Mouse (Mus musculus): ENCODE measurements around the gene Hrnr. TPM values are rescaled to one million over a fixed set of nuclear protein-coding genes. Genes with fewer than 3 reads are reported as not detected.

Hrnr gene
- polyA plus RNA-seq, 1 experiment from 2014 or later = not detected

DNA sequence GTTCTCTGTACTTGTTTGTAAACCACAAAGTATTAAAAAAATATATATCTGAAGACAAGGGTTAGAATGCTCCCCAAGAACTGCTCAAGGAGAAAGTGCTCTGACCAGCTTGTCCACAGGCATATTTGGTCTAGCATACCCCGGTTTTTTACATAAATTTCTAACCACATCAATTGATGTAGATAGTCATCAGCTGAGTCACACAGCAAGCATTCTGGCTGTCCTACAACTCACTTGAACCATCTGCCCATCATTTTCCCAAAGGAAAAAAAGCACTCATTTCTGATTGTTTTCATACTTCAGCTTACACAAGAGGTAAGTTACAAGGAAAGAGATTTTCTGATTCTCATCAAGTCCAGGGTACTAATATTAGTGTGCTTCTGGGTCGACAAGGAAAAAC lies 27.3 kb downstream of the Hrnr start:
- Histone ChIP-seq H3K36me3 (ENCODE audit: control insufficient read depth, insufficient read depth, low read length) (no peaks in the 10 kb centered on the region), H3K4me3 (ENCODE audit: low read depth, low read length) (no peak overlapping the region), H3K27ac (ENCODE audit: low read depth, low read length) (no peak overlapping the region), H3K9ac (replicated peaks; ENCODE audit: low read depth, low read length) (no peak overlapping the region), H3K4me1 (ENCODE audit: control insufficient read depth, insufficient read depth, low read length) (no peaks in the 10 kb centered on the region), H3K4me2 (ENCODE audit: low read depth, low read length) (no peak overlapping the region), H3K27me3 (ENCODE audit: control insufficient read depth, insufficient read depth, low read length) (no peaks in the 10 kb centered on the region), H3K9me3 (ENCODE audit: control insufficient read depth, low read length) (no peaks in the 10 kb centered on the region)
- no peak for ATAC-seq (ENCODE audit: low read depth)
- 84% methylated on average over 2 of the region's 2 CpGs for WGBS

- H3K27ac ChIP-seq (ENCODE audit: low read depth, low read length) = no peak overlapping the region
- no peaks in the 10 kb centered on the region for H3K27me3 ChIP-seq (ENCODE audit: control insufficient read depth, insufficient read depth, low read length)
- 0 out of 2 replicates have a peak, but pooled peaks have one; percentile 28 for ATAC-seq (ENCODE audit: low read depth)
These were observed 40.5 kb downstream of the Hrnr start for GRCm38 (mm10) chr3:93360045-93360444.

GRCm38 (mm10) chr3:93361933-93362574 lies 42.5 kb downstream of the Hrnr start:
- Histone ChIP-seq H3K9ac (replicated peaks; ENCODE audit: low read depth, low read length) (0 out of 2 replicates have a peak overlapping the region, but pooled peaks have one; percentile 17), H3K4me2 (ENCODE audit: low read depth, low read length) (peak overlapping the region; percentile 30; the same call in 1 of the 2 replicates), H3K27me3 (ENCODE audit: control insufficient read depth, insufficient read depth, low read length) (no peaks in the 10 kb centered on the region), H3K4me3 (ENCODE audit: low read depth, low read length) (no peak overlapping the region), H3K27ac (ENCODE audit: low read depth, low read length) (no peak overlapping the region), H3K4me1 (ENCODE audit: control insufficient read depth, insufficient read depth, low read length) (no peaks in the 10 kb centered on the region), H3K36me3 (ENCODE audit: control insufficient read depth, insufficient read depth, low read length) (no peaks in the 10 kb centered on the region), H3K9me3 (ENCODE audit: control insufficient read depth, low read length) (no peaks in the 10 kb centered on the region)
- ATAC-seq (ENCODE audit: low read depth) = peak; percentile 93
- 12% methylated on average over 10 of the region's 10 CpGs for WGBS

More at GRCm38 (mm10) chr3:93360045-93360444, 40.5 kb downstream of the Hrnr start:
- Histone ChIP-seq H3K9me3 (ENCODE audit: control insufficient read depth, low read length) (no peaks in the 10 kb centered on the region), H3K4me2 (ENCODE audit: low read depth, low read length) (no peak overlapping the region), H3K4me3 (ENCODE audit: low read depth, low read length) (no peak overlapping the region), H3K9ac (replicated peaks; ENCODE audit: low read depth, low read length) (no peak overlapping the region), H3K4me1 (ENCODE audit: control insufficient read depth, insufficient read depth, low read length) (no peaks in the 10 kb centered on the region), H3K36me3 (ENCODE audit: control insufficient read depth, insufficient read depth, low read length) (no peaks in the 10 kb centered on the region)
- 19% methylated on average over 7 of the region's 7 CpGs for WGBS

DNA sequence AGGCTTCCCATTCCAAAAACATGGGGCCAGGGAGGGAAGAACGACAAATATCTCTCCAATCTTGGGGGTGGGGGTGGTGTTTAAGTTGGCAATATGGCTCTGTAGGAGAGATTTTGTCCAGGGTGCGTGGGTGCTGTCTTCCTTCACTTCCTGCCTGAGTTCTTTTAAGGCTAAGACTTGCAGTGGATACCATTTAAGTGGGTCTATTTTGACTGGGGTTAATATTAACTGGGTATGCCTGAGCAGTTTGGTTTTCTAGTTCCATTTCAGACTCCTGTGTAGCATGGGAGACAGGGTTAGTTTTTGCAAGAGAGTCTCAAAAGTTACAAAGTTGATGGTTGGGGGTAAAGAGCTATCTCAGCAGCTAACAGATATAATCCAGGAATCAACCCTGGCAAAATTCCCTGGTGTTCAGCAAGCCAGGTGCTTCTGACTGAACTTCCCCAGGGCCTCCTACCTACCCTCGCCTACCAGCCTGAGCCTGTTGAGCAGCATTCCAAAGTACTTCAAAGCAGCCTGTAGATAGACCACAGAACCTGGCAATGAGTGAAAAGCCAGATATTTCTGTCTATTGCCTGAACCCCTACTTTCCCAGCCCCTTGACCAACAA lies 47.5 kb downstream of the Hrnr start:
- 71% methylated on average over 3 of the region's 3 CpGs for WGBS
- ATAC-seq (ENCODE audit: low read depth) = no peak
- no peak overlapping the region for H3K4me3 ChIP-seq (ENCODE audit: low read depth, low read length)
- no peaks in the 10 kb centered on the region for H3K36me3 ChIP-seq (ENCODE audit: control insufficient read depth, insufficient read depth, low read length)
- no peaks in the 10 kb centered on the region for H3K4me1 ChIP-seq (ENCODE audit: control insufficient read depth, insufficient read depth, low read length)
- H3K9me3 ChIP-seq (ENCODE audit: control insufficient read depth, low read length) = no peaks in the 10 kb centered on the region
- no peak overlapping the region for H3K4me2 ChIP-seq (ENCODE audit: low read depth, low read length)
- H3K27ac ChIP-seq (ENCODE audit: low read depth, low read length) = no peak overlapping the region
- no peaks in the 10 kb centered on the region for H3K27me3 ChIP-seq (ENCODE audit: control insufficient read depth, insufficient read depth, low read length)
- no peak overlapping the region for H3K9ac ChIP-seq (replicated peaks; ENCODE audit: low read depth, low read length)

DNA sequence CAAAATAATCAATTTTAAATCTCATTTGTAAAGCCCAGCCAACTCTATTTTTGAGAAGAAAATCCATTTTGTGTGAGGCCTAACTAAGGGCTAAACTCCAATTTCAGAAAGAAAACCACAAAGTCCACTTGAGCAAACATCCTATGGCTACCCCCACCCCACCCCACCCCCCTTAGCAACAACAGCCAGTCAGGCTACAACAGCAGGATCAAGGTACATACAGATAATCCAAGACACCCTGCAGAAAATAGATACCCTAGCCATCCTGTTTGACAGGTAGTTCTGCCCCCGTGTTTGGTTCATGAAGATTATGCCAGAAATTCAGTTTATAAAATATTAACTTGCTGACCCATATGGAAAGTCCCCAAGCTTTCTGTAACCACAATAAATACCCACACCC lies 48.6 kb downstream of the Hrnr start:
- ATAC-seq (ENCODE audit: low read depth) = no peak
- no peak overlapping the region for H3K27ac ChIP-seq (ENCODE audit: low read depth, low read length)
- no peaks in the 10 kb centered on the region for H3K27me3 ChIP-seq (ENCODE audit: control insufficient read depth, insufficient read depth, low read length)
- no peaks in the 10 kb centered on the region for H3K9me3 ChIP-seq (ENCODE audit: control insufficient read depth, low read length)
- H3K36me3 ChIP-seq (ENCODE audit: control insufficient read depth, insufficient read depth, low read length) = no peaks in the 10 kb centered on the region
- 94% methylated on average over 1 of the region's 1 CpGs for WGBS
- H3K4me3 ChIP-seq (ENCODE audit: low read depth, low read length) = no peak overlapping the region
- H3K4me1 ChIP-seq (ENCODE audit: control insufficient read depth, insufficient read depth, low read length) = no peaks in the 10 kb centered on the region
- no peak overlapping the region for H3K9ac ChIP-seq (replicated peaks; ENCODE audit: low read depth, low read length)
- no peak overlapping the region for H3K4me2 ChIP-seq (ENCODE audit: low read depth, low read length)

DNA sequence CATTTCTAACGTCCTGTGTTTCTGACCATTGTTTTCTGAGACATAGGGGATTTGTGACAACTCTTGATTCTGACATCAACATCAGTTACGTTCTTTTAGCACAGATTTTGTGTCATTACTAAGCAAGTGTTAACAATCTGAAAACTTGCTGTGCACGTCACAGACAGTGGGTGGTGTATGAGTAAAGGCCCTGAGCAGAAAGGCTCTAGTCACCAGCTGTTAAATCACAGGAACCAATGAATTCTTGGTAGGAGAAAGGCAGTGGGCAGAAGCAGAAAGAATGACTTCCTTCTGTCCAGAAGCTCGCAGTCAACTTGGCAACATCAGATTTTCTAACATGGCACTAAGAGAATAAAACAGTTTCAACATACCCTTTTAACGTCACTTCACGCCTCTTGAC lies 53.9 kb downstream of the Hrnr start:
- H3K4me2 ChIP-seq (ENCODE audit: low read depth, low read length) = no peak overlapping the region
- no peaks in the 10 kb centered on the region for H3K36me3 ChIP-seq (ENCODE audit: control insufficient read depth, insufficient read depth, low read length)
- no peak overlapping the region for H3K27ac ChIP-seq (ENCODE audit: low read depth, low read length)
- 81% methylated on average over 6 of the region's 6 CpGs for WGBS
- no peak overlapping the region for H3K9ac ChIP-seq (replicated peaks; ENCODE audit: low read depth, low read length)
- no peaks in the 10 kb centered on the region for H3K4me1 ChIP-seq (ENCODE audit: control insufficient read depth, insufficient read depth, low read length)
- no peak overlapping the region for H3K4me3 ChIP-seq (ENCODE audit: low read depth, low read length)
- H3K27me3 ChIP-seq (ENCODE audit: control insufficient read depth, insufficient read depth, low read length) = no peaks in the 10 kb centered on the region
- no peaks in the 10 kb centered on the region for H3K9me3 ChIP-seq (ENCODE audit: control insufficient read depth, low read length)
- ATAC-seq (ENCODE audit: low read depth) = no peak

- ATAC-seq (ENCODE audit: low read depth) = no peak
- no peak overlapping the region for H3K9ac ChIP-seq (replicated peaks; ENCODE audit: low read depth, low read length)
- no peak overlapping the region for H3K4me3 ChIP-seq (ENCODE audit: low read depth, low read length)
- no peaks in the 10 kb centered on the region for H3K4me1 ChIP-seq (ENCODE audit: control insufficient read depth, insufficient read depth, low read length)
- no peak overlapping the region for H3K27ac ChIP-seq (ENCODE audit: low read depth, low read length)
- H3K27me3 ChIP-seq (ENCODE audit: control insufficient read depth, insufficient read depth, low read length) = no peaks in the 10 kb centered on the region
- no peaks in the 10 kb centered on the region for H3K36me3 ChIP-seq (ENCODE audit: control insufficient read depth, insufficient read depth, low read length)
- no peak overlapping the region for H3K4me2 ChIP-seq (ENCODE audit: low read depth, low read length)
- no peaks in the 10 kb centered on the region for H3K9me3 ChIP-seq (ENCODE audit: control insufficient read depth, low read length)
- 71% methylated on average over 1 of the region's 1 CpGs for WGBS
These were observed 55.6 kb downstream of the Hrnr start for GRCm38 (mm10) chr3:93375196-93375595.

GRCm38 (mm10) chr3:93375601-93376000 lies 56.1 kb downstream of the Hrnr start:
- Histone ChIP-seq H3K9ac (replicated peaks; ENCODE audit: low read depth, low read length) (no peak overlapping the region), H3K4me1 (ENCODE audit: control insufficient read depth, insufficient read depth, low read length) (no peaks in the 10 kb centered on the region), H3K36me3 (ENCODE audit: control insufficient read depth, insufficient read depth, low read length) (no peaks in the 10 kb centered on the region), H3K4me3 (ENCODE audit: low read depth, low read length) (no peak overlapping the region), H3K9me3 (ENCODE audit: control insufficient read depth, low read length) (no peaks in the 10 kb centered on the region), H3K27me3 (ENCODE audit: control insufficient read depth, insufficient read depth, low read length) (no peaks in the 10 kb centered on the region), H3K4me2 (ENCODE audit: low read depth, low read length) (no peak overlapping the region), H3K27ac (ENCODE audit: low read depth, low read length) (no peak overlapping the region)
- ATAC-seq (ENCODE audit: low read depth) = no peak
- WGBS = 88% methylated on average over 5 of the region's 5 CpGs

- 59% methylated on average over 4 of the region's 4 CpGs for WGBS
- Histone ChIP-seq H3K27ac (ENCODE audit: low read depth, low read length) (no peak overlapping the region), H3K36me3 (ENCODE audit: control insufficient read depth, insufficient read depth, low read length) (no peaks in the 10 kb centered on the region), H3K9ac (replicated peaks; ENCODE audit: low read depth, low read length) (no peak overlapping the region), H3K4me3 (ENCODE audit: low read depth, low read length) (no peak overlapping the region), H3K4me2 (ENCODE audit: low read depth, low read length) (no peak overlapping the region), H3K4me1 (ENCODE audit: control insufficient read depth, insufficient read depth, low read length) (no peaks in the 10 kb centered on the region), H3K9me3 (ENCODE audit: control insufficient read depth, low read length) (no peaks in the 10 kb centered on the region), H3K27me3 (ENCODE audit: control insufficient read depth, insufficient read depth, low read length) (no peaks in the 10 kb centered on the region)
- ATAC-seq (ENCODE audit: low read depth) = no peak
These were observed 58.6 kb downstream of the Hrnr start for GRCm38 (mm10) chr3:93378146-93378545.

Measured in neural tube, embryonic 14.5 days (tissue).